Mouse (Mus musculus): ENCODE measurements around the gene Ndst4.

GRCm38 (mm10) chr3:125406991-125407390, 3.1 kb downstream of the Ndst4 start:
- no peak for TF ChIP-seq GATA1 (IDR thresholded peaks at IDR 0.05; ENCODE audit: borderline replicate concordance, low read length)
- TF ChIP-seq FLI1 (IDR thresholded peaks at IDR 0.05; ENCODE audit: low read length) = no peak
